Mouse (Mus musculus): Measurements from ENCODE around the gene Nt5c1a. TPM values are rescaled to one million over a fixed set of nuclear protein-coding genes. Genes with fewer than 3 reads are reported as not detected.

Gene Nt5c1a
- polyA plus RNA-seq, 1 experiment = 0.38 TPM

GRCm38 (mm10) chr4:123225718-123226403, 24.6 kb downstream of the Nt5c1a start:
- Histone ChIP-seq H3K27ac (ENCODE audit: control insufficient read depth, insufficient read depth, low read depth, low read length) (no peak overlapping the region), H3K27me3 (ENCODE audit: control insufficient read depth, insufficient read depth, low read length) (no peaks in the 10 kb centered on the region), H3K36me3 (ENCODE audit: control insufficient read depth, insufficient read depth, low read length) (no peaks in the 10 kb centered on the region), H3K4me3 (ENCODE audit: control insufficient read depth, low read depth, low read length) (no peak overlapping the region), H3K4me1 (ENCODE audit: control insufficient read depth, insufficient read depth, low read length) (no peaks in the 10 kb centered on the region; the same call in 1 of the 2 replicates)
- TF ChIP-seq POLR2A (IDR thresholded peaks at IDR 0.05; ENCODE audit: control insufficient read depth, low read depth, low read length) (no peak), CTCF (IDR thresholded peaks at IDR 0.05; ENCODE audit: control insufficient read depth, insufficient read depth, insufficient replicate concordance, low read depth, low read length) (no peak)

- Histone ChIP-seq H3K27ac (ENCODE audit: control insufficient read depth, insufficient read depth, low read depth, low read length) (no peak overlapping the region), H3K36me3 (ENCODE audit: control insufficient read depth, insufficient read depth, low read length) (no peaks in the 10 kb centered on the region), H3K27me3 (ENCODE audit: control insufficient read depth, insufficient read depth, low read length) (no peaks in the 10 kb centered on the region), H3K4me1 (ENCODE audit: control insufficient read depth, insufficient read depth, low read length) (no peaks in the 10 kb centered on the region; the same call in 1 of the 2 replicates), H3K4me3 (ENCODE audit: control insufficient read depth, low read depth, low read length) (no peak overlapping the region)
- TF ChIP-seq POLR2A (IDR thresholded peaks at IDR 0.05; ENCODE audit: control insufficient read depth, low read depth, low read length) (no peak), CTCF (IDR thresholded peaks at IDR 0.05; ENCODE audit: control insufficient read depth, insufficient read depth, insufficient replicate concordance, low read depth, low read length) (no peak)
Measured at GRCm38 (mm10) chr4:123227707-123228106, 26.4 kb downstream of the Nt5c1a start.

GRCm38 (mm10) chr4:123228270-123228669, 27.0 kb downstream of the Nt5c1a start:
- Histone ChIP-seq H3K36me3 (ENCODE audit: control insufficient read depth, insufficient read depth, low read length) (no peaks in the 10 kb centered on the region), H3K4me3 (ENCODE audit: control insufficient read depth, low read depth, low read length) (no peak overlapping the region), H3K27me3 (ENCODE audit: control insufficient read depth, insufficient read depth, low read length) (no peaks in the 10 kb centered on the region), H3K4me1 (ENCODE audit: control insufficient read depth, insufficient read depth, low read length) (peaks cover 1% of the 10 kb centered on the region), H3K27ac (ENCODE audit: control insufficient read depth, insufficient read depth, low read depth, low read length) (peak overlapping the region; percentile 12; the same call in 1 of the 2 replicates)
- TF ChIP-seq POLR2A (IDR thresholded peaks at IDR 0.05; ENCODE audit: control insufficient read depth, low read depth, low read length) = no peak
- no peak for TF ChIP-seq CTCF (IDR thresholded peaks at IDR 0.05; ENCODE audit: control insufficient read depth, insufficient read depth, insufficient replicate concordance, low read depth, low read length)

GRCm38 (mm10) chr4:123229166-123229565, 27.9 kb downstream of the Nt5c1a start:
- Histone ChIP-seq H3K4me1 (ENCODE audit: control insufficient read depth, insufficient read depth, low read length) (peaks cover 2% of the 10 kb centered on the region), H3K27me3 (ENCODE audit: control insufficient read depth, insufficient read depth, low read length) (no peaks in the 10 kb centered on the region), H3K4me3 (ENCODE audit: control insufficient read depth, low read depth, low read length) (no peak overlapping the region), H3K27ac (ENCODE audit: control insufficient read depth, insufficient read depth, low read depth, low read length) (no peak overlapping the region), H3K36me3 (ENCODE audit: control insufficient read depth, insufficient read depth, low read length) (no peaks in the 10 kb centered on the region)
- TF ChIP-seq POLR2A (IDR thresholded peaks at IDR 0.05; ENCODE audit: control insufficient read depth, low read depth, low read length) = no peak
- TF ChIP-seq CTCF (IDR thresholded peaks at IDR 0.05; ENCODE audit: control insufficient read depth, insufficient read depth, insufficient replicate concordance, low read depth, low read length) = no peak

GRCm38 (mm10) chr4:123232841-123233240, 31.5 kb downstream of the Nt5c1a start:
- Histone ChIP-seq H3K36me3 (ENCODE audit: control insufficient read depth, insufficient read depth, low read length) (no peaks in the 10 kb centered on the region), H3K27me3 (ENCODE audit: control insufficient read depth, insufficient read depth, low read length) (no peaks in the 10 kb centered on the region), H3K4me3 (ENCODE audit: control insufficient read depth, low read depth, low read length) (no peak overlapping the region), H3K4me1 (ENCODE audit: control insufficient read depth, insufficient read depth, low read length) (peaks cover 2% of the 10 kb centered on the region), H3K27ac (ENCODE audit: control insufficient read depth, insufficient read depth, low read depth, low read length) (no peak overlapping the region)
- TF ChIP-seq POLR2A (IDR thresholded peaks at IDR 0.05; ENCODE audit: control insufficient read depth, low read depth, low read length) = no peak
- no peak for TF ChIP-seq CTCF (IDR thresholded peaks at IDR 0.05; ENCODE audit: control insufficient read depth, insufficient read depth, insufficient replicate concordance, low read depth, low read length)

GRCm38 (mm10) chr4:123233492-123234084, 32.3 kb downstream of the Nt5c1a start, which contains the start of gene Heyl:
Heyl (plus strand) TSS chr4:123233556.
- Histone ChIP-seq H3K27ac (ENCODE audit: control insufficient read depth, insufficient read depth, low read depth, low read length) (no peak within 1 kb of the TSS), H3K4me3 (ENCODE audit: control insufficient read depth, low read depth, low read length) (peak within 1 kb of the TSS; percentile 40), H3K27me3 (ENCODE audit: control insufficient read depth, insufficient read depth, low read length) (no peaks in the 10 kb centered on the region), H3K36me3 (ENCODE audit: control insufficient read depth, insufficient read depth, low read length) (no peaks in the 10 kb centered on the region), H3K4me1 (ENCODE audit: control insufficient read depth, insufficient read depth, low read length) (peaks cover 2% of the 10 kb centered on the region)
- TF ChIP-seq POLR2A (IDR thresholded peaks at IDR 0.05; ENCODE audit: control insufficient read depth, low read depth, low read length) (no peak), CTCF (IDR thresholded peaks at IDR 0.05; ENCODE audit: control insufficient read depth, insufficient read depth, insufficient replicate concordance, low read depth, low read length) (no peak)

- peaks cover 12% of the 10 kb centered on the region for H3K4me1 ChIP-seq (ENCODE audit: control insufficient read depth, insufficient read depth, low read length)
- H3K4me3 ChIP-seq (ENCODE audit: control insufficient read depth, low read depth, low read length) = no peak overlapping the region
- H3K27ac ChIP-seq (ENCODE audit: control insufficient read depth, insufficient read depth, low read depth, low read length) = no peak overlapping the region
- TF ChIP-seq POLR2A (IDR thresholded peaks at IDR 0.05; ENCODE audit: control insufficient read depth, low read depth, low read length) (no peak), CTCF (IDR thresholded peaks at IDR 0.05; ENCODE audit: control insufficient read depth, insufficient read depth, insufficient replicate concordance, low read depth, low read length) (no peak)
- H3K27me3 ChIP-seq (ENCODE audit: control insufficient read depth, insufficient read depth, low read length) = no peaks in the 10 kb centered on the region
- no peaks in the 10 kb centered on the region for H3K36me3 ChIP-seq (ENCODE audit: control insufficient read depth, insufficient read depth, low read length)
Measured at GRCm38 (mm10) chr4:123235835-123236430, 34.6 kb downstream of the Nt5c1a start.

Measured in testis, adult 2 months (tissue).